ENCODE assay signal across 10 mouse cellular contexts in genomic region chr15:99505324-99506095, GRCm38 (mm10). TPM values are rescaled to one million over a fixed set of nuclear protein-coding genes. Genes with fewer than 3 reads are reported as not detected.
DNase-seq lines count a peak whose midpoint lies in the region; ATAC-seq and TF ChIP-seq lines count a peak whose summit lies in the region.
"Had no signal": no experiment of that assay in that cellular context is flagged by ENCODE, and none has a peak within 500 bp of the region (broad histone marks: within the 10 kb centered on the region; RNA-seq: fewer than 3 reads in every experiment).

No protein-coding gene starts in this region.

- WGBS in heart, embryonic 16.5 days = 54% methylated on average over 15 of the region's 15 CpGs
- WGBS in lung, embryonic 15.5 days = 41% methylated on average over 15 of the region's 15 CpGs
- 80% methylated on average over 15 of the region's 15 CpGs for whole genome bisulfite sequencing in forebrain, postnatal 0 days

- no peak for ATAC-seq in heart, embryonic 16.5 days (replicated peaks; ENCODE audit: extremely low read depth, insufficient read depth, low FRiP score)
- ATAC-seq in lung, embryonic 15.5 days (ENCODE audit: borderline replicate concordance, extremely low read depth, low FRiP score, low TSS enrichment) = peak; percentile 71
- ATAC-seq in forebrain, postnatal 0 days = no peak

- no peaks in the 10 kb centered on the region for H3K36me3 ChIP-seq in heart, embryonic 16.5 days (ENCODE audit: control insufficient read depth, insufficient read depth)
- no peaks in the 10 kb centered on the region for H3K36me3 ChIP-seq in lung, embryonic 15.5 days
- H3K36me3 ChIP-seq in forebrain, postnatal 0 days (ENCODE audit: insufficient read depth) = peaks cover 9% of the 10 kb centered on the region; the same call in 1 of the 2 replicates
- H3K36me3 ChIP-seq: embryonic facial prominence, embryonic 12.5 days had no signal

- DNase-seq in heart, adult 8-10 months (ENCODE audit: low spot score) = no peak
- DNase-seq in 3134 (ENCODE audit: extremely low read depth, insufficient read length, low spot score) = peak; percentile 63
- peak; percentile 52 for DNase-seq in adipocyte (ENCODE audit: low spot score)
- DNase-seq in right cerebral cortex, postnatal 14 days = no peak
- no peak for DNase-seq in embryo, embryonic 11 days
- no peak for DNase-seq in forebrain, postnatal 0 days
- DNase-seq: spleen, adult 18-20 months had no signal

- no peak for TF ChIP-seq CTCF in forebrain, postnatal 0 days (IDR thresholded peaks at IDR 0.05; ENCODE audit: low read depth)

- peaks cover 8% of the 10 kb centered on the region for H3K27me3 ChIP-seq in heart, embryonic 16.5 days (ENCODE audit: control insufficient read depth, insufficient read depth, low read length)
- no peaks in the 10 kb centered on the region for H3K27me3 ChIP-seq in lung, embryonic 15.5 days
- no peaks in the 10 kb centered on the region for H3K27me3 ChIP-seq in forebrain, postnatal 0 days (ENCODE audit: insufficient read depth, low read length)
- H3K27me3 ChIP-seq: embryonic facial prominence, embryonic 12.5 days had no signal

- H3K4me2 ChIP-seq in heart, embryonic 16.5 days (ENCODE audit: low read depth, low read length) = no peak overlapping the region
- H3K4me2 ChIP-seq in lung, embryonic 15.5 days = no peak overlapping the region
- H3K4me2 ChIP-seq in forebrain, postnatal 0 days (ENCODE audit: low read depth) = no peak overlapping the region
- H3K4me2 ChIP-seq: embryonic facial prominence, embryonic 12.5 days had no signal

- H3K9me3 ChIP-seq in heart, embryonic 16.5 days (replicated peaks; ENCODE audit: control insufficient read depth, low read length) = no peaks in the 10 kb centered on the region
- no peaks in the 10 kb centered on the region for H3K9me3 ChIP-seq in lung, embryonic 15.5 days
- H3K9me3 ChIP-seq in forebrain, postnatal 0 days (ENCODE audit: low read length) = no peaks in the 10 kb centered on the region
- H3K9me3 ChIP-seq: embryonic facial prominence, embryonic 12.5 days had no signal

- 0 out of 2 replicates have a peak, but pooled peaks cover 4% of the 10 kb centered on the region for H3K4me1 ChIP-seq in heart, embryonic 16.5 days (ENCODE audit: control insufficient read depth, insufficient read depth, low read length)
- peaks cover 55% of the 10 kb centered on the region for H3K4me1 ChIP-seq in lung, embryonic 15.5 days
- H3K4me1 ChIP-seq in forebrain, postnatal 0 days (ENCODE audit: insufficient read depth) = no peaks in the 10 kb centered on the region; the same call in 1 of the 2 replicates

- H3K27ac ChIP-seq in heart, embryonic 16.5 days (ENCODE audit: low read length) = 0 out of 2 replicates have a peak overlapping the region, but pooled peaks have one; percentile 4
- H3K27ac ChIP-seq in lung, embryonic 15.5 days = peak overlapping the region; percentile 47
- no peak overlapping the region for H3K27ac ChIP-seq in forebrain, postnatal 0 days (ENCODE audit: low read depth, low read length)
- H3K27ac ChIP-seq: embryonic facial prominence, embryonic 12.5 days had no signal

- no peak overlapping the region for H3K9ac ChIP-seq in heart, embryonic 16.5 days (ENCODE audit: low read length)
- H3K9ac ChIP-seq in lung, embryonic 15.5 days = no peak overlapping the region
- H3K9ac ChIP-seq in forebrain, postnatal 0 days = no peak overlapping the region
- H3K9ac ChIP-seq: embryonic facial prominence, embryonic 12.5 days had no signal

- H3K4me3 ChIP-seq in heart, embryonic 16.5 days (ENCODE audit: low read length) = no peak overlapping the region
- H3K4me3 ChIP-seq in lung, embryonic 15.5 days = no peak overlapping the region
- H3K4me3 ChIP-seq in forebrain, postnatal 0 days (ENCODE audit: low read depth, low read length) = no peak overlapping the region
- H3K4me3 ChIP-seq: embryonic facial prominence, embryonic 12.5 days had no signal

RNA-seq across cellular contexts. Expression of gene Faim2, which starts 22.5 kb away (rescaled TPM):
- 0.40 and 0.56 TPM in 2 replicates for polyA plus RNA-seq in heart, embryonic 16.5 days (2015; fragmentation: Nextera tagmentation; extraction: Ambion mirVana)
- under 1 TPM in 3 of 4 experiments, not detected in 1; 0.13 to 0.25 (median 0.14) TPM for total RNA-seq in heart, adult 8-10 months (2022)
- 1.1 and 1.4 TPM in 2 replicates for polyA plus RNA-seq in lung, embryonic 15.5 days (2015; fragmentation: Nextera tagmentation; extraction: Ambion mirVana)
- 19.2 and 25.6 TPM in 2 replicates for total RNA-seq in forebrain, postnatal 0 days (2014; rRNA removed)
- polyA plus RNA-seq in forebrain, postnatal 0 days (2015; fragmentation: Nextera tagmentation; extraction: Ambion mirVana) = 44.6 and 57.4 TPM in 2 replicates

RNA-seq across cellular contexts. Expression of gene Bcdin3d, which starts 31.0 kb away (rescaled TPM):
- 12.5 and 13.0 TPM in 2 replicates for polyA plus RNA-seq in heart, embryonic 16.5 days (2015; fragmentation: Nextera tagmentation; extraction: Ambion mirVana)
- 1 to 10 TPM; 3.0 to 3.4 (median 3.3) TPM for total RNA-seq in heart, adult 8-10 months (2022)
- polyA plus RNA-seq in lung, embryonic 15.5 days (2015; fragmentation: Nextera tagmentation; extraction: Ambion mirVana) = 15.0 and 16.1 TPM in 2 replicates
- total RNA-seq in forebrain, postnatal 0 days (2014; rRNA removed) = 12.1 and 17.5 TPM in 2 replicates
- 12.8 and 15.7 TPM in 2 replicates for polyA plus RNA-seq in forebrain, postnatal 0 days (2015; fragmentation: Nextera tagmentation; extraction: Ambion mirVana)

RNA-seq across cellular contexts. Expression of gene Nckap5l, which starts 48.0 kb away (rescaled TPM):
- polyA plus RNA-seq in heart, embryonic 16.5 days (2015; fragmentation: Nextera tagmentation; extraction: Ambion mirVana) = 6.6 and 7.9 TPM in 2 replicates
- total RNA-seq in heart, adult 8-10 months (2022) = 1 to 10 TPM; 3.2 to 5.2 (median 4.4) TPM
- 8.7 and 11.6 TPM in 2 replicates for polyA plus RNA-seq in lung, embryonic 15.5 days (2015; fragmentation: Nextera tagmentation; extraction: Ambion mirVana)
- total RNA-seq in forebrain, postnatal 0 days (2014; rRNA removed) = 12.3 and 17.6 TPM in 2 replicates
- polyA plus RNA-seq in forebrain, postnatal 0 days (2015; fragmentation: Nextera tagmentation; extraction: Ambion mirVana) = 7.9 and 10.3 TPM in 2 replicates

Comparison
In these comparisons a context has a peak if more than half of its experiments do, and no peak if none do; other contexts are left out.
1. DNase-seq: peak in 3134 (single experiment) and adipocyte (single experiment); none in heart, adult 8-10 months (single experiment), right cerebral cortex, postnatal 14 days (single experiment), embryo, embryonic 11 days (single experiment) and forebrain, postnatal 0 days (single experiment).
2. RNA of gene Faim2, which starts 22.5 kb away (polyA plus RNA-seq): 44.6 to 57.4 TPM in forebrain, postnatal 0 days; 1.1 to 1.4 TPM in lung, embryonic 15.5 days and 0.40 to 0.56 TPM in heart, embryonic 16.5 days; every median in the first group is over 10 times any median in the second.